Mouse (Mus musculus): ENCODE results near the gene Lhfp.

GRCm38 (mm10) chr3:53100803-53101202 lies 59.5 kb downstream of the Lhfp start:
- no peak for TF ChIP-seq CTCF (IDR thresholded peaks at IDR 0.05; ENCODE audit: insufficient read depth, low read length)
- no peak for TF ChIP-seq POLR2A (IDR thresholded peaks at IDR 0.05; ENCODE audit: borderline replicate concordance, extremely low read depth, low read depth, low read length)

Data from lung, adult 2 months (tissue).